Mouse (Mus musculus): Measurements from ENCODE around the gene Mchr1. TPM values are rescaled to one million over a fixed set of nuclear protein-coding genes. Genes with fewer than 3 reads are reported as not detected.

Mchr1 gene
- 0.87 and 0.92 TPM in 2 replicates for polyA plus RNA-seq (2015; fragmentation: Nextera tagmentation; extraction: Ambion mirVana)

- no peaks in the 10 kb centered on the region for H3K9me3 ChIP-seq (replicated peaks)
- H3K4me2 ChIP-seq, result peak within 1 kb of the TSS; percentile 83
- H3K4me1 ChIP-seq, result peaks cover 19% of the 10 kb centered on the region
- peak within 1 kb of the TSS; percentile 64 for H3K9ac ChIP-seq
- ATAC-seq, result peak; percentile 92
- 1% methylated on average over 24 of the region's 25 CpGs for WGBS
- peaks cover 12% of the 10 kb centered on the region for H3K27me3 ChIP-seq
- no peaks in the 10 kb centered on the region for H3K36me3 ChIP-seq (ENCODE audit: poor library complexity, severe bottlenecking)
- peak within 1 kb of the TSS; percentile 46 for H3K4me3 ChIP-seq
- no peak within 1 kb of the TSS for H3K27ac ChIP-seq
Observed at GRCm38 (mm10) chr15:81235086-81235920, at the start of gene Mchr1. Gene Mchr1 (plus strand): TSS chr15:81235499.

- H3K9ac ChIP-seq, result peak overlapping the region; percentile 94; the same call in 1 of the 2 replicates
- H3K9me3 ChIP-seq (replicated peaks), result no peaks in the 10 kb centered on the region
- H3K4me2 ChIP-seq, result peak overlapping the region; percentile 90
- H3K27ac ChIP-seq, result no peak overlapping the region
- ATAC-seq, result no peak
- H3K36me3 ChIP-seq (ENCODE audit: poor library complexity, severe bottlenecking), result peaks cover 11% of the 10 kb centered on the region
- H3K4me3 ChIP-seq, result peak overlapping the region; percentile 98
- H3K27me3 ChIP-seq, result no peaks in the 10 kb centered on the region
- H3K4me1 ChIP-seq, result peaks cover 22% of the 10 kb centered on the region
- 93% methylated on average over 2 of the region's 2 CpGs for WGBS
Observed at GRCm38 (mm10) chr15:81189061-81189460, 46.2 kb upstream of the Mchr1 start.

DNA sequence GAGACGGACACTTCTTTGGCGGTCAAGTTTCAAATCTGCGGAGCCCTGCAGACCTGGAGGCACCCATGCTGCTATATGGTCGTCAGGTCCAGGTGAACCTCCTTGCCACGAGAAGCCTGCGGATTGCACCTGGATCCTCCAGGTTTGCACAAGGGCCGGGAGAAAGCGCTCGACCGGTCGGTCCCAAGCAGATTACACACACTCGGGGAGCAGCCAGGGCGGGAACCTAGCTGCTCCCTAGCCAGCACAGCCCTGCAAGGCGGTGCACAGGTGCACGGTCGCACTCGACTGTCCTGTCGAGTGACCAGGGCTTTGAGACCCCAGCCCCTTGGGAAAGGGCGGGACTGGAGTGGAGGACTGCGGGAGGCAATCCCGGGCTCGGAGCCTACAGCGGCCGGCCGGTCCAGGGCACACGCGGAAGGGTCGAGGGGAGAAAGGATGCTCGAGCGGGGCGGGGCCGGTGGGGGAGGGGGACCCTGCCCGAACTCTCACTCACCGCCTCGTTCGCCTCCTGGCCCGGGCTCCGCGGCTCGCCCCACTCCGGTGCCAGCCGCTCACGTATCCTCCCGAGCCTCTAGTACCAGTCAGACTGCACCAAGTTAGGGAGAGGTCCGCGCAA is 45.2 kb upstream of the Mchr1 start:
- ATAC-seq, result no peak

GRCm38 (mm10) chr15:81190630-81191178 is 44.6 kb upstream of the Mchr1 start, which contains the start of gene Mrtfa:
Gene Mrtfa (minus strand): TSS chr15:81190757.
- H3K4me1 ChIP-seq, result peaks cover 22% of the 10 kb centered on the region
- H3K9me3 ChIP-seq (replicated peaks), result no peaks in the 10 kb centered on the region
- no peaks in the 10 kb centered on the region for H3K27me3 ChIP-seq
- WGBS, result under 1% methylated on average over 48 of the region's 48 CpGs
- peak within 1 kb of the TSS; percentile 90 for H3K4me2 ChIP-seq
- peak within 1 kb of the TSS; percentile 98 for H3K4me3 ChIP-seq
- H3K36me3 ChIP-seq (ENCODE audit: poor library complexity, severe bottlenecking), result peaks cover 11% of the 10 kb centered on the region
- H3K27ac ChIP-seq, result peak within 1 kb of the TSS; percentile 77
- peak within 1 kb of the TSS; percentile 94 for H3K9ac ChIP-seq
- ATAC-seq, result peak; percentile 100

More for the DNA sequence above, 45.2 kb upstream of the Mchr1 start:
- under 1% methylated on average over 30 of the region's 46 CpGs for WGBS
- Histone ChIP-seq H3K27ac (peak overlapping the region; percentile 77), H3K27me3 (no peaks in the 10 kb centered on the region), H3K9me3 (replicated peaks) (no peaks in the 10 kb centered on the region), H3K9ac (peak overlapping the region; percentile 94), H3K4me2 (peak overlapping the region; percentile 90), H3K4me1 (peaks cover 22% of the 10 kb centered on the region), H3K36me3 (ENCODE audit: poor library complexity, severe bottlenecking) (peaks cover 11% of the 10 kb centered on the region), H3K4me3 (peak overlapping the region; percentile 98)

DNA sequence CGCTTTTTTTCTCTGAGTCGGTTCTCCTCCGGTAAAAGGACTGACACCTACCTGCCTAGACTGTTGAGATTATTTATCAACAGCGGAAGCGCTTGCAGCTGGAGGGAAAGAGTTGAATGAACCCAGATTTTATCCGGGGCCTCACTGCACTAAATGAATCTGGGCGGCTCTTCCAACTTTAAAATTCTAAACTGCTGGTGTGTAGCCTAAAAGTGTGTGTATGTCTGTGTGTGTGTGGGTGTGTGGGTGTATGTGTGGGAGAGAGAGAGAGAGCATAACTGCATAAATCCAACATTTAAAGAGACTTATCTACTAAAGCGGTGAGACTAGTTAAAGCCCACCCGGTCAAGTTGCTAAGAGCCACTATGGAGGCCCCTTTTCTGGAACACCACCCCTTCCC is 44.0 kb upstream of the Mchr1 start:
- Histone ChIP-seq H3K9ac (peak overlapping the region; percentile 74), H3K4me1 (peaks cover 22% of the 10 kb centered on the region), H3K36me3 (ENCODE audit: poor library complexity, severe bottlenecking) (peaks cover 7% of the 10 kb centered on the region), H3K4me2 (peak overlapping the region; percentile 69), H3K27me3 (no peaks in the 10 kb centered on the region), H3K9me3 (replicated peaks) (no peaks in the 10 kb centered on the region), H3K4me3 (peak overlapping the region; percentile 98), H3K27ac (peak overlapping the region; percentile 25; the same call in 1 of the 2 replicates)
- no peak for ATAC-seq
- 23% methylated on average over 9 of the region's 9 CpGs for WGBS

GRCm38 (mm10) chr15:81192316-81192715 is 43.0 kb upstream of the Mchr1 start:
- Histone ChIP-seq H3K4me3 (no peak overlapping the region), H3K27me3 (no peaks in the 10 kb centered on the region), H3K9me3 (replicated peaks) (no peaks in the 10 kb centered on the region), H3K36me3 (ENCODE audit: poor library complexity, severe bottlenecking) (0 out of 2 replicates have a peak, but pooled peaks cover 1% of the 10 kb centered on the region), H3K4me1 (peaks cover 22% of the 10 kb centered on the region), H3K27ac (no peak overlapping the region), H3K4me2 (no peak overlapping the region), H3K9ac (no peak overlapping the region)
- 92% methylated on average over 5 of the region's 5 CpGs for WGBS
- no peak for ATAC-seq

DNA sequence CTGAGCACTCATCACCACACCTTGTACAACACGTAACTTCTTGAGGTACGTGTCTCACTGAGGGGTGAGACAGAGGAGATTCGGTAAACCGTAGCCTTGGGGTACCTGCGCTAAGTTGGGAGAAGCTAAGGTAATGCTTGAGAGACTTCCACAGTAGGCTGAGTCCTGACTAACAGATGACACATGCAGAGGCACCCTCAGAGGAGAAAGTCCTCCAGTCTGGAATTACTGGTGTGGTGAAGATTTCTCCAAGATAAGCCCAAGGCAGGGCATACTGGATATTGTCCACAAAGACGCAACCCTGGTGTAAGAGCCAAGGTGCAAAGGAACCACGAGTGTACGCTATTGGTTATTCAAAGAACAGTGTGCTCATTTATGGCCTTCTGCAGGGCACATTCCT is 42.4 kb upstream of the Mchr1 start:
- H3K27me3 ChIP-seq, result no peaks in the 10 kb centered on the region
- H3K9me3 ChIP-seq (replicated peaks), result no peaks in the 10 kb centered on the region
- H3K4me1 ChIP-seq, result peaks cover 22% of the 10 kb centered on the region
- H3K36me3 ChIP-seq (ENCODE audit: poor library complexity, severe bottlenecking), result no peaks in the 10 kb centered on the region
- H3K4me2 ChIP-seq, result no peak overlapping the region
- no peak overlapping the region for H3K4me3 ChIP-seq
- 93% methylated on average over 8 of the region's 8 CpGs for WGBS
- H3K27ac ChIP-seq, result no peak overlapping the region
- H3K9ac ChIP-seq, result no peak overlapping the region
- ATAC-seq, result no peak

- 86% methylated on average over 6 of the region's 6 CpGs for WGBS
- H3K4me2 ChIP-seq, result no peak overlapping the region
- H3K4me3 ChIP-seq, result no peak overlapping the region
- no peak for ATAC-seq
- H3K9me3 ChIP-seq (replicated peaks), result no peaks in the 10 kb centered on the region
- peaks cover 8% of the 10 kb centered on the region for H3K4me1 ChIP-seq
- no peak overlapping the region for H3K27ac ChIP-seq
- no peak overlapping the region for H3K9ac ChIP-seq
- H3K36me3 ChIP-seq (ENCODE audit: poor library complexity, severe bottlenecking), result no peaks in the 10 kb centered on the region
- H3K27me3 ChIP-seq, result no peaks in the 10 kb centered on the region
Observed at GRCm38 (mm10) chr15:81194791-81195190, 40.5 kb upstream of the Mchr1 start.

DNA sequence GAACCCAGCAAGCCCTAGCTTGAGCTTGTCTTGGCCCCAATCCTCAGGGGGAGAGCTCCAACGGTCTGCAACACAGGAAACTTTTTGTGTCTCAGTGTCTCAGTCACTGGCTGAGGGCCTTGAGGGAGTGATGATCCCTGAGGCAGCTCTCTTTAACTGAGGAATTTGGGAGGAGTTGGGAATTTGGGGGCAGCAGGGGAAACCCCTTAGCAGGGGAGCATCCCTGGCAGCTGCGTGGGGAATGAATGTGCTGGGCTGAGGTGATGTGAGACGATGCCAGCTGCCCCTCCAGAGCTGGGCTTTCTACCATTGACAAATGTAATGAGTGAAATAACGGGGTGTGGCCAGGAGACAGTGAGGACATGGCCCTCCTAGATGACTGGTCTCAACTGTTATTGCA is 39.9 kb upstream of the Mchr1 start:
- no peak overlapping the region for H3K4me2 ChIP-seq
- no peak overlapping the region for H3K27ac ChIP-seq
- H3K27me3 ChIP-seq, result no peaks in the 10 kb centered on the region
- no peaks in the 10 kb centered on the region for H3K9me3 ChIP-seq (replicated peaks)
- no peaks in the 10 kb centered on the region for H3K36me3 ChIP-seq (ENCODE audit: poor library complexity, severe bottlenecking)
- 0 out of 2 replicates have a peak, but pooled peaks cover 6% of the 10 kb centered on the region for H3K4me1 ChIP-seq
- no peak overlapping the region for H3K9ac ChIP-seq
- ATAC-seq, result no peak
- WGBS, result 52% methylated on average over 4 of the region's 4 CpGs
- H3K4me3 ChIP-seq, result no peak overlapping the region

- Histone ChIP-seq H3K4me3 (no peak overlapping the region), H3K27me3 (no peaks in the 10 kb centered on the region), H3K9me3 (replicated peaks) (no peaks in the 10 kb centered on the region), H3K4me1 (no peaks in the 10 kb centered on the region), H3K9ac (no peak overlapping the region), H3K4me2 (no peak overlapping the region), H3K36me3 (ENCODE audit: poor library complexity, severe bottlenecking) (no peaks in the 10 kb centered on the region), H3K27ac (no peak overlapping the region)
- 94% methylated on average over 10 of the region's 10 CpGs for WGBS
- ATAC-seq, result no peak
Observed at GRCm38 (mm10) chr15:81197197-81197596, 38.1 kb upstream of the Mchr1 start.

GRCm38 (mm10) chr15:81198447-81198846 is 36.9 kb upstream of the Mchr1 start:
- Histone ChIP-seq H3K9me3 (replicated peaks) (no peaks in the 10 kb centered on the region), H3K27ac (no peak overlapping the region), H3K27me3 (no peaks in the 10 kb centered on the region), H3K4me3 (no peak overlapping the region), H3K4me1 (no peaks in the 10 kb centered on the region), H3K36me3 (ENCODE audit: poor library complexity, severe bottlenecking) (no peaks in the 10 kb centered on the region), H3K4me2 (no peak overlapping the region), H3K9ac (no peak overlapping the region)
- ATAC-seq, result no peak
- 93% methylated on average over 5 of the region's 5 CpGs for WGBS

DNA sequence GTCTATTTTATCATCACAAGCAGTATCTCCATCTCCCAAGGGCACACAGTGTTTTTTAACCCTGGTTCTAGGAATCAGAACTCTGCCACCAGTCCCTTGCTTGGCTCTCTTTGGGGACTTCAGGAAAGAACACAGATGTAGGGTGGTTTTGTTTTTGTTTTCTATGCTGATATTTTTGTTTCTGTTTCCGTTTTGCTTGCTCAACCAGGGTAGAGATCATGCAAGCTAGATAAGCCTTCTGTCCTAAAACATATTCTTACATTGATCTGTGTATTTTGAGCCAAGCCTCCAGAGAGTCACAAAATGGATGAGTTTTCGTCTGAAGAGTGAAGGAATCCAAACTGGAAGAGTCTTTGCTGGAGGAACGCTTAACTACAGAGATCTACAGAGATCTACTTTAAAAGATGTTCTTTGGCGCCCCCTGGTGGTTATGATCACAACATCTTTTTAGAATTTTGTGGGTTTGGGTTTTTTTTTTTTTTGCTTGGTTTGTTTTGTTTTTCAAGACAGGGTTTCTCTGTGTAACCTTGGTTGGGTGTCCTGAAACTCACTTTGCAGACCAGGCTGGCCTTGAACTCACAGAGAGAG is 35.8 kb upstream of the Mchr1 start:
- Histone ChIP-seq H3K4me1 (no peaks in the 10 kb centered on the region), H3K9me3 (replicated peaks) (no peaks in the 10 kb centered on the region; the same call in 1 of the 2 replicates), H3K4me3 (no peak overlapping the region), H3K9ac (no peak overlapping the region), H3K27ac (no peak overlapping the region), H3K27me3 (no peaks in the 10 kb centered on the region), H3K36me3 (ENCODE audit: poor library complexity, severe bottlenecking) (no peaks in the 10 kb centered on the region), H3K4me2 (no peak overlapping the region)
- WGBS, result 25% methylated on average over 4 of the region's 4 CpGs
- ATAC-seq, result no peak
